Mouse (Mus musculus): Measurements from ENCODE around the gene Cfap70.

The Cfap70 gene

GRCm38 (mm10) chr14:20423046-20423445 is 29.0 kb downstream of the Cfap70 start:
- in situ Hi-C loops (cut with MboI), result no loop called here

DNA sequence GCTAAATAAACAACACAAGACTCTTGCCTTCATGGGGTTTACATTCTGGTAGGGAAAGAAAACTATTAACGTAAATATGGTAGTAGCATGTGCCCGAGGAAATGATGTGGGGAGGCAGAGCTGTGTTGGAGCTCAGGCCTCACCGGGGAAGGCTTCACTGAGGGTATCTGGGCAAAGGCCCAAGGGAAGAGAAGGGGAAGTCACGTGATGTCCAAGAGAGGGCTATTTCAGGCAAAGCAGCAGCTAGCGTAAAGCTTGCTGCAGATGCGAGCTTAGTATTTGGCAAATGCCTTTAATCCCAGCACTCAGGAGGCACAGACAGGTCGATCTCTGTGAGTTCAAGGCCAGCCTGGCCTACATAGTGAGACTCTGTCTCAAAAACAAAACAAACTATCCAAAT is 29.8 kb downstream of the Cfap70 start:
- in situ Hi-C loops (cut with MboI), result no loop called here

DNA sequence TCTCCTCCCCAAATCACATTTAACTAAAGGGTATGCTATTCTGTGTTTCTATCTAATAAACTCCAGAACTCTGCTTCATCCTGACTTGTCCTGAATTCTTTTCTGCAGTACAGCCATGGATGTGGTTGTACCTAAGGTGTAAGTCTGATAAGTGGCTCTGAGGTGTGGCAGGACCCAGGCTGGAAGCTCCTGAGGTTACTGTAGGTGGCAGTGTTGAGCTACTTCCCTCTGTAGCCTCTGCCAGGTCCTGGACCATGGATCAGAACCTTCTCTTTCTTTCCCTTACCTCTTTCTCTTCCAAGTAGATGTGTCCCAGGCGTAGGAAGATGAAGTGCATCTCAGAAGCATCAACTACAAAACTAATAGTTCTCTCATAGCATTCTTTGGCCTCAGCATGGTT is 52.0 kb downstream of the Cfap70 start:
- in situ Hi-C loops (cut with MboI), result no loop called here

- in situ Hi-C loops (cut with MboI), result no loop called here
Measured at GRCm38 (mm10) chr14:20398864-20399263, 53.2 kb downstream of the Cfap70 start.

DNA sequence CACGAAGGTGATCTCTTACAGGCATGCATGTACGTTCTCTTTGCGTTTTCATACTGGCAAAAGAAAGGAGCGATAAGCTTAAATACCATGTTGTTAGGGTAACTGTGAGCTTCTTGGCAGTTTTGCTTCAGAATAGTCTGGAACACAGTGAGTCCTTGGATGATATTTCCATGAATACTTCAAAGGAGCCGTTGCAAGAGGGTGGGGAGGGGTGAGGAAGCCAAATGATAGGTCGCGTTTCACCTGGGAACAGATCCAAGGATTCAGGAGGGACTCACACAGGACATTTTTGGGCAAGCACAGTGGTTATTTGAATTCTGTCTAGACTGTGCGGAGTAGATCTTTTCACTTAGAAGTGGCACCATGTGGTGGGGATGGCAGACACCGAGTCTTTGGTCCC is 54.8 kb downstream of the Cfap70 start:
- in situ Hi-C loops (cut with MboI), result no loop called here

DNA sequence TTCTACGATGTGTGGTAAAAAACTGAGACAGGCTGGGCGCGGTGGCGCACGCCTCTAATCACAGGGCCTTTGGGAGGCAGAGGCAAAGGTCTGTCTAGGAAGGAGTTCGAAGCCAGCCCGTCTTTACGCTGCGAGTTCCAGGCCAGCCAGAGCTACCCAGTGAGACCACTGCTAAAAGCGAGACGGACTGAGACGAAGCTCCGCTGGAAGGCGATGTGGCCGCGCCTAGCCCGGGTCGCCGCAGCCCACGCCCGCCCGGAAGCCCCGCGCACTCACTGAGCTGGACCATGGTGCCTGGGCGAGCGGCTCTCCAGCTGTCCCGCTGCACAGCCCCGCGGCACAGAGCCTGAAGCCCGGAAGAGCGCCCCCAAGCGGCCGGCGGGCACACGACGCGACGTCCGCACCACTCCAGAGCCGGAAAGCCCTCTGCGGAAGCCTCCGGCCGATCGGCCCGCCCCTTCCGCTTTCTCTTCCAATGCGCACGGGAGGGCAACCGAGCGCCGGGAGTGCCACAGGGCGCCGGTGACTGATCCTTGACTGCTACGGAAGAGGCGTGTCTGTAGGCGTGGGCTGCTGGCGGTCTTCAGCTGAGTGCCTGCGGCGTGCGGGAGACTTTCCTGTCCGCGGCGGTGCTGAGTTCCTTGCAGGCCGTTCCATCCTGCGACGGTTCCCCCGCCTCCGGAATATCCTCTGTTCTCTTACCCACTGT is 58.7 kb downstream of the Cfap70 start, which contains the start of gene Mrps16:
Mrps16 (minus strand) TSS at position 430 of the 709 bp plus-strand sequence.
- in situ Hi-C loops (cut with MboI), result no loop called here

GRCm38 (mm10) chr14:20392326-20392725 is 59.7 kb downstream of the Cfap70 start:
- in situ Hi-C loops (cut with MboI), result no loop called here

DNA sequence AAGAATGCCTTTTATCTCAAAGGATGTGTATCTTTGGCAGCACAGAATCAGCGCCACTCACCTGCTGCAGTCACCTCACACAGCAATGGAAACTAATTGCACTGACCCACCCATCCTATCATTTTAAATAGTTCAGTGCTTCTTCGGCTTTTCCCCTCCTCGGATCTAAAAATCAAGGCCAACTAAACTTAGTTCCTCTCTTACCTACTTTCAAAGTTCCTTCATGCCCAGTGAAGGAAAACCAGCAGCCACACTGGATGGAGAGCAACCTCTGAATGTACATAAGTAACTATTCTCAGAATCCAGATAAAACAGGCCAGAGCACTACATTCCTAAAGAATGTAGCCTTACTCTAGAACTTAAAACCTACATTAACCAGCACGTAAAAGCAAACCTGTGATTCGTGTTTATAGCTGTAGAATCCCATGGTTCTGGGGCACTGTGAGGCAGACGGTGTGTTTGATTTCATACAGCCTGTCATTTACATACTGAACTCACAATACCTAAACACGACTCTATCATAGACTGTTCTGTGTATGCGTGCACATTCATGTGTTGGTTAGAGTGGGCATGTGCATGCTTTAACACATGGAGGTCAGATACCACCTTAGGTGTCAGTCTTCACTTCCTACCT is 62.5 kb downstream of the Cfap70 start:
- in situ Hi-C loops (cut with MboI), result loop anchor here (5.0 kb wide), 1 partner anchor 42 kb away; the partner anchor contains the start of genes Ecd and Fam149b

DNA sequence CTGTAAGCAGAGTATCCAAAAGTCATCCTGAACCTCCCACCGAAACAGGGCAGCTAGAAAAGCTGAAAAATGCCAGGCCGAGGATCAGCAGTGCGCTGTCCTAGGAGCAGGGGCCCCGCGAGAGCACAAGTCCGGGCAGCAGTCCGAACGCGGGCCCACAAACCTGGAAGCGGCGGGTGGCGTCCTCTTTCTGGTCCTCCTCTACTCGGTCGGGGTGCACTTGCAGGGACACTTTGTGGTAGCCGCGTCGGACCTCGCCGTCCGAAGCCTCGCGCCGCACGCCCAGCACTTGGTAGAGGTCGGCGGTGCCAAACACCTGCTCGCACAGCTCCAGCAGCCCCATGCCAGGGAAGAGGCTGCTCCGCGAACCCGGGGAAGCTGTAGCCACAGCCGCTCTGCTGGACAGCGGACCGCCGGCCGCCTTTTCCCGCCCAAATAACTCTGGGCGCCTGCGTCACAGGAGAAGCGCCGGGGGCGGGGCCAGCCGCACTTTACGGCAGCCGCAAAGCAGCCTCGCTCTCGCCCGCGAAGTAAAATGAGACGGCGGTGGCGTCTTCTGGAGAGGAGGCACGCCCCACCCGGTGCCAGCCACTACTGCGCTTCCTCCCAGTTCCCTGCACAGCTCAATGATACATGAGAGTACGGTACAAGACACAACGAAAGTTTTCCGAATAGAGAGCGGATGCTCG is 63.4 kb downstream of the Cfap70 start, which contains the start of gene Dnajc9:
Dnajc9 (minus strand) TSS at position 470 of the 689 bp plus-strand sequence.
- in situ Hi-C loops (cut with MboI), result loop anchor here (5.0 kb wide), 1 partner anchor 41 kb away; the partner anchor contains the start of genes Ecd and Fam149b

GRCm38 (mm10) chr14:20379753-20380430 is 72.1 kb downstream of the Cfap70 start:
- in situ Hi-C loops (cut with MboI), result no loop called here

- in situ Hi-C loops (cut with MboI), result no loop called here
Measured at GRCm38 (mm10) chr14:20379087-20379640, 72.9 kb downstream of the Cfap70 start.

- in situ Hi-C loops (cut with MboI), result no loop called here
Measured at GRCm38 (mm10) chr14:20378313-20379061, 73.5 kb downstream of the Cfap70 start.

GRCm38 (mm10) chr14:20377112-20377521 is 74.9 kb downstream of the Cfap70 start:
- in situ Hi-C loops (cut with MboI), result no loop called here

DNA sequence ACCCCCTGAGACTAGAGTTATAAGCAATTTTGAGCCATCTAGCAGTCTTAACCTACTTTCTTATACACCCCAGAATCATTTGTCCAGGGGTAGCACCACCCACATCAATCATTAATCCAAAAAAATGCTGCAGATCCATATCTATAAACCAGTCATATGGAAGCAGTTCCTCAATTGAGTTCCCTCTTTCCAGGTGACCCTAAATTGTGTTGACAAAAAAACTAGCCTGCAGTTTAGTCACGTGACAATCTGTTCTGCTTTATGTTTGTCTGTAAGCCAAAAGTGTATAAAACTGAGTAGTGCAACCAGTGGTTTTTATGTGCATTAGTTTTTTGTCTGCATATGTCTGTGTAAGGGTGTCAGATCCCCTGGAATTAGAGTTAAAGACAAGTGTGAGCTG is 80.2 kb downstream of the Cfap70 start:
- in situ Hi-C loops (cut with MboI), result no loop called here

- in situ Hi-C loops (cut with MboI), result no loop called here
Measured at GRCm38 (mm10) chr14:20370798-20371197, 81.2 kb downstream of the Cfap70 start.

GRCm38 (mm10) chr14:20368271-20368670 is 83.8 kb downstream of the Cfap70 start:
- in situ Hi-C loops (cut with MboI), result no loop called here

DNA sequence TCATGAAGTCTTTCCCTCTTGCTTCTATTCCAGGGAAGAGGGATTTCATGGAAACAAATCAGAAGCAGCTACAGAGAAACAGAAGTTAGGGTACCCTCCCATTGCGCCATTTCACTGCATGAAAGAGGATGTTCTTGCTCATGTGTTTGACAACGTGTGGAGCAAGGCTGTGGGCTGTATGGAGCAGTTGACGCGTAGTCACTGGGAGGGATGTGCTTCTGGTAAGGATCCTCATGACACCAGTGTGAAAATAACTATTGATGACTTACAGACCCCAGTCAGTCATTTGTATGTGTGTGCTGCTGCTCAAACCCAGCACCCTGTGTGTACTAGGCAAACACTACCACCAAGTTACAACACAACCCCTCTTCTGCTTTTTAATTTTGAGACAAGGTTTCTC is 88.8 kb downstream of the Cfap70 start:
- in situ Hi-C loops (cut with MboI), result no loop called here

- in situ Hi-C loops (cut with MboI), result loop anchor here (5.0 kb wide), 1 partner anchor 39 kb away; the partner anchor contains the start of gene Dnajc9
Measured at GRCm38 (mm10) chr14:20347991-20348541, 104.0 kb downstream of the Cfap70 start, which contains the start of the genes Ecd and Fam149b. Gene Ecd, minus strand, starts transcription at chr14:20348121. Gene Fam149b, plus strand, starts transcription at chr14:20348162.

GRCm38 (mm10) chr14:20347441-20347990 is 104.5 kb downstream of the Cfap70 start:
- in situ Hi-C loops (cut with MboI), result loop anchor here (5.0 kb wide), 1 partner anchor 40 kb away; the partner anchor contains the start of gene Dnajc9

- in situ Hi-C loops (cut with MboI), result loop anchor here (5.0 kb wide), 1 partner anchor 41 kb away; the partner anchor contains the start of gene Dnajc9
Measured at GRCm38 (mm10) chr14:20345885-20346284, 106.1 kb downstream of the Cfap70 start.

Data from mature B cell (primary cell).